Mouse (Mus musculus): Measurements from ENCODE around the gene Gm20379. TPM values are rescaled to one million over a fixed set of nuclear protein-coding genes. Genes with fewer than 3 reads are reported as not detected.

Gm20379 gene
- total and polyA plus RNA-seq, 3 experiments, result 9.4 TPM; not detected in 2

DNA sequence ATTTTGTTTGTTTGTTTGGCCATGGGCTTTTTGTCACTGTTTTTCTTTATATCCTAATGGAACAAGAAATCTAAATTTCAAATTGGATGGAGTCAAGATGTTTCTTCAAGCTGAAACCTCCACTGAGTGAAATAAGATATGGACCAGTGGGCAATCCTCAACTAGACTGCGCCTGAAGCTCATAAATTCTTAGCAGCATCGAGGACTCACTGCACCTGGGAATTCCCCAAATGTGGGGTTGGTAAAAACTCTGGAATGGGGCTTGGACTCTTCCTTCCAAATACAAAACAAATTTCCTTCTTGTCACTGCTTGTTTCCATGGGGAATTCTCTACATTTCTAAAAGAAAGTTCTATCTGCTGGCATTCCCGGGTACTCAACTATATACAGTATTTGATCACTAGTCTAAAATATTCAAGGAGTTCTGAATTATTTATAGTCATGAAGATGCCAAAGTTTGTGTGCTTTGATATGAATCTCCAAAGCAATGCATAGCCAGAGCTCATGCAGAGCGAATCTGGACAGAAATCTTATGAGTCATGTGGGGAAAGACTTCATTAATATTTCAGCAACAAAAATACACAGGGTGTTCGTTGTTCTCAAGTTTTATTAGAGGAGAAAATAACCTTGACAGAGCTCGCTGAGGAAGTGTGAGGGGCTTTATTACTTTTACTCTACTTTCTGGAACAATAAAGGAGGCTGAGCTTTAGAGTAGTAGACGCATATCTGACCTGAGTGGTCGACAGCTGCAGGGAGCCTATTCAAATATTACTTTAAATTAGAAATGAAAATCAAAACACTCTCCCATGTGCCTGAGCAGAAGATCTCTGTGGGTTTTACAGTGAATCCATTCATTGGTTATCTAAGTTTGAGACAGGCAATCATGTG, 2.5 kb upstream of the Gm20379 start:
- H3K9me3 ChIP-seq (replicated peaks; ENCODE audit: insufficient read depth, low read length), result no peaks in the 10 kb centered on the region

DNA sequence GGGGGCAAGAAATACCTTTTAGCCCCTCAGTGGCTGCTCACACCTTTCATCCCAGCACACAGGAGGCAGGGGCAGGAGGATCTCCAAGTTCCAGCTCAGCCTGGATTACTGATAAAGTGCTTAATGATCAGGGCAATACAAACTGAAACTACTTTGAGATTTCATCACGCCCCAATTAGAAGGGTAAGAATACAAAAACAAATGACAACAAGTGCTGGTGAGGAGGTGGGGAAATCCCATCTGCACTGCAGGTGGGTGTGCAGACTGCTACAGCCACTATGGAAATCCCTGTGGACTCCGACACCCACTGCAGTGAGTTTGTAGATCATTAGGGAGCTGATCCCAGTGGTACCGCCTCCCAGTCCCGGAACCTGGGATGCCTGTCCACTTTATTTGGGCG, 1.5 kb upstream of the Gm20379 start:
- Histone ChIP-seq H3K79me2 (ENCODE audit: control insufficient read depth, insufficient read depth, low read length, poor library complexity) (no peaks in the 10 kb centered on the region), H3K27ac (ENCODE audit: control insufficient read depth, low read depth, low read length) (no peak overlapping the region), H3K27me3 (ENCODE audit: control insufficient read depth in 1 of 2, insufficient read depth in 2 of 2, low read length in 2 of 2) (no peaks in the 10 kb centered on the region), H3K4me3 (ENCODE audit: control insufficient read depth in 1 of 2, insufficient read depth in 1 of 2, low read depth in 2 of 2, low read length in 2 of 2) (no peak overlapping the region), H3K9ac (ENCODE audit: control insufficient read depth, low read depth, low read length, poor library complexity, severe bottlenecking) (no peak overlapping the region), H3K4me1 (ENCODE audit: control insufficient read depth in 1 of 2, insufficient read depth in 2 of 2, low read length in 2 of 2) (no peaks in the 10 kb centered on the region), H3K9me3 (replicated peaks; ENCODE audit: insufficient read depth, low read length) (no peaks in the 10 kb centered on the region), H3K36me3 (ENCODE audit: control insufficient read depth in 1 of 2, insufficient read depth in 2 of 2, low read length in 2 of 2) (peaks cover 0 to 2% of the 10 kb centered on the region in 2 experiments; a peak in 1 of 4 replicates)
- DNase-seq (ENCODE audit: low read depth, low spot score), result no peak
- TF ChIP-seq JUND (IDR thresholded peaks at IDR 0.05; ENCODE audit: low read depth, low read length), result no peak
- no peak for TF ChIP-seq MAZ (IDR thresholded peaks at IDR 0.05; ENCODE audit: low read depth, low read length)
- no peak for TF ChIP-seq NELFE (IDR thresholded peaks at IDR 0.05; ENCODE audit: low read depth, low read length)
- TF ChIP-seq GATA1 (IDR thresholded peaks at IDR 0.05; ENCODE audit: low read depth, low read length), result no peak
- TF ChIP-seq HCFC1 (IDR thresholded peaks at IDR 0.05; ENCODE audit: low read depth, low read length), result no peak
- no peak for TF ChIP-seq KAT2A (conservative IDR thresholded peaks at IDR 0.05; ENCODE audit: low read depth, low read length)
- TF ChIP-seq ZC3H11A (IDR thresholded peaks at IDR 0.05; ENCODE audit: low read depth, low read length), result no peak
- TF ChIP-seq ZMIZ1 (IDR thresholded peaks at IDR 0.05; ENCODE audit: low read depth, low read length), result no peak
- TF ChIP-seq MYB (IDR thresholded peaks at IDR 0.05; ENCODE audit: low read depth, low read length), result no peak
- TF ChIP-seq MXI1 (IDR thresholded peaks at IDR 0.05; ENCODE audit: low read depth, low read length), result no peak
- TF ChIP-seq CHD2 (IDR thresholded peaks at IDR 0.05; ENCODE audit: low read length), result no peak
- no peak for TF ChIP-seq ETS1 (IDR thresholded peaks at IDR 0.05; ENCODE audit: low read depth, low read length)

More for the DNA sequence above, 2.5 kb upstream of the Gm20379 start:
- Histone ChIP-seq H3K4me3 (ENCODE audit: control insufficient read depth in 1 of 2, insufficient read depth in 1 of 2, low read depth in 2 of 2, low read length in 2 of 2) (no peak overlapping the region), H3K9ac (ENCODE audit: control insufficient read depth, low read depth, low read length, poor library complexity, severe bottlenecking) (no peak overlapping the region), H3K27me3 (ENCODE audit: control insufficient read depth in 1 of 2, insufficient read depth in 2 of 2, low read length in 2 of 2) (no peaks in the 10 kb centered on the region), H3K4me1 (ENCODE audit: control insufficient read depth in 1 of 2, insufficient read depth in 2 of 2, low read length in 2 of 2) (no peaks in the 10 kb centered on the region), H3K27ac (ENCODE audit: control insufficient read depth, low read depth, low read length) (no peak overlapping the region), H3K79me2 (ENCODE audit: control insufficient read depth, insufficient read depth, low read length, poor library complexity) (no peaks in the 10 kb centered on the region), H3K36me3 (ENCODE audit: control insufficient read depth in 1 of 2, insufficient read depth in 2 of 2, low read length in 2 of 2) (peaks cover 0 to 2% of the 10 kb centered on the region in 2 experiments; a peak in 1 of 4 replicates)
- TF ChIP-seq MYB (IDR thresholded peaks at IDR 0.05; ENCODE audit: low read depth, low read length), result no peak
- no peak for TF ChIP-seq CHD2 (IDR thresholded peaks at IDR 0.05; ENCODE audit: low read length)
- DNase-seq (ENCODE audit: low read depth, low spot score), result no peak

DNA sequence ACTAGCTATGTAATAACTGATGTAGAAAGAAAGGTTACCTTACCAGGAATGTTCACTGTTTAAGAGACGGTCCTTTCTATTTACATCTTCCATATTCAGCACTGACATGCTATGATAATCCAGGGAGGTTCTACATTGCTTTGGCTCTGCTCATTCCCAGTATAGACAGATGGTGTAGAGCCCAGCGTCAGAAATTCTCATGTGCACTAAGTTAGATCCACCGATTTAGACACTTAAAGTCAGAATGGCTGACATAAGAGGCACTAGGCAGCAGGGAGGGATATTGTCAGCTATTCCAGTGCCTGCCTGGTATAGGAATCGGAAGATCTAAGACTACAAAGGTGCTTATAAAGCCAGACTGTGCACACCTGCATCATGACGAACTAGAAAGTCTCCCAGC, 8.8 kb downstream of the Gm20379 start:
- TF ChIP-seq POLR2AphosphoS2 (IDR thresholded peaks at IDR 0.05; ENCODE audit: low read length) (no peak), MXI1 (IDR thresholded peaks at IDR 0.05; ENCODE audit: low read depth, low read length) (no peak), JUND (IDR thresholded peaks at IDR 0.05; ENCODE audit: low read depth, low read length) (no peak), CTCF (IDR thresholded peaks at IDR 0.05 in 2 of 3, conservative IDR thresholded peaks at IDR 0.05 in 1 of 3; ENCODE audit: control insufficient read depth in 1 of 3, insufficient read depth in 1 of 3, low read depth in 2 of 3, low read length in 3 of 3, poor library complexity in 1 of 3, severe bottlenecking in 1 of 3) (no peak), ZNF384 (IDR thresholded peaks at IDR 0.05; ENCODE audit: low read depth, low read length) (no peak), POLR2A (IDR thresholded peaks at IDR 0.05; ENCODE audit: control insufficient read depth in 1 of 2, insufficient read depth in 1 of 2, low read depth in 1 of 2, low read length in 2 of 2, poor library complexity in 1 of 2) (no peak), MAX (IDR thresholded peaks at IDR 0.05; ENCODE audit: low read length) (no peak)
- no peaks in the 10 kb centered on the region for H3K27me3 ChIP-seq (ENCODE audit: control insufficient read depth in 1 of 2, insufficient read depth in 2 of 2, low read length in 2 of 2)
- no peak overlapping the region for H3K27ac ChIP-seq (ENCODE audit: control insufficient read depth, low read depth, low read length)
- no peaks in the 10 kb centered on the region; a peak in 1 of 4 replicates for H3K36me3 ChIP-seq (ENCODE audit: control insufficient read depth in 1 of 2, insufficient read depth in 2 of 2, low read length in 2 of 2)
- H3K9me3 ChIP-seq (replicated peaks; ENCODE audit: insufficient read depth, low read length), result no peaks in the 10 kb centered on the region
- no peaks in the 10 kb centered on the region for H3K79me2 ChIP-seq (ENCODE audit: control insufficient read depth, insufficient read depth, low read length, poor library complexity)
- H3K4me3 ChIP-seq (ENCODE audit: control insufficient read depth in 1 of 2, insufficient read depth in 1 of 2, low read depth in 2 of 2, low read length in 2 of 2), result no peak overlapping the region
- H3K4me1 ChIP-seq (ENCODE audit: control insufficient read depth in 1 of 2, insufficient read depth in 2 of 2, low read length in 2 of 2), result peaks cover 0 to 1% of the 10 kb centered on the region in 2 experiments; a peak in 1 of 4 replicates
- DNase-seq (ENCODE audit: low read depth, low spot score), result no peak
- H3K9ac ChIP-seq (ENCODE audit: control insufficient read depth, low read depth, low read length, poor library complexity, severe bottlenecking), result no peak overlapping the region

All from MEL (cell line).